Mouse (Mus musculus) intestine, embryonic 16.5 days (tissue): Measurements from ENCODE around the gene Ramp3. TPM values are rescaled to one million over a fixed set of nuclear protein-coding genes. Genes with fewer than 3 reads are reported as not detected.

Experiments
- ATAC-seq: fragments of 200-750 bp; cut with Nextera tagmentation; 2 replicates; pipeline ENCODE4 v1.8.0; 2017; ENCODE audit warnings: moderate TSS enrichment, moderate library complexity
- H3K27ac ChIP-seq: fragments of 300-500 bp; sonication (generic); 2 replicates; pipeline ENCODE4 v1.5.1; 2014; ENCODE audit warnings: mild to moderate bottlenecking, low read length
- H3K27me3 ChIP-seq: fragments of 300-500 bp; sonication (generic); replicated peaks from 2 replicates; pipeline ENCODE4 v1.6.1; 2014; ENCODE audit warnings: low read length, control low read depth, mixed read lengths; ENCODE audit not compliant: control insufficient read depth, insufficient read depth
- H3K36me3 ChIP-seq: fragments of 300-500 bp; sonication (generic); 2 replicates; pipeline ENCODE4 v1.6.1; 2014; ENCODE audit warnings: low read length, control low read depth; ENCODE audit not compliant: control insufficient read depth, insufficient read depth
- H3K4me1 ChIP-seq: fragments of 300-500 bp; sonication (generic); 2 replicates; pipeline ENCODE4 v1.6.1; 2014; ENCODE audit warnings: low read length, control low read depth, mixed read lengths; ENCODE audit not compliant: control insufficient read depth, insufficient read depth
- H3K4me2 ChIP-seq: fragments of 300-500 bp; sonication (generic); 2 replicates; pipeline ENCODE4 v1.6.1; 2014; ENCODE audit warnings: low read depth, low read length, control low read depth
- H3K4me3 ChIP-seq: fragments of 300-500 bp; sonication (generic); 2 replicates; pipeline ENCODE4 v1.5.1; 2014; ENCODE audit warnings: mild to moderate bottlenecking, low read length
- H3K9ac ChIP-seq: fragments of 300-500 bp; sonication (generic); 2 replicates; pipeline ENCODE4 v1.6.1; 2014; ENCODE audit warnings: low read depth, low read length
- H3K9me3 ChIP-seq: fragments of 300-500 bp; sonication (generic); 2 replicates; pipeline ENCODE4 v1.6.1; 2016; ENCODE audit warnings: low read length, control low read depth; ENCODE audit not compliant: control insufficient read depth
- WGBS: fragments of 180-500 bp; shearing (Covaris S2); extraction: QIAGEN DNeasy Blood & Tissue Kit; methylation state at CpG from one replicate; pipeline ENCODE4 v1.1.7; 2014; 5-methylcytosine and 5-hydroxymethylcytosine counted together
- polyA plus RNA-seq: library from polyadenylated mRNA; unstranded; fragments of >200 nt; fragmentation: Nextera tagmentation; extraction: Ambion mirVana; gene quantifications from 2 replicates; pipeline ENCODE4 v1.2.1, GENCODE M21; 2015

Ramp3 gene
- polyA plus RNA-seq, 1 experiment from 2014 or later = 4.6 TPM

DNA sequence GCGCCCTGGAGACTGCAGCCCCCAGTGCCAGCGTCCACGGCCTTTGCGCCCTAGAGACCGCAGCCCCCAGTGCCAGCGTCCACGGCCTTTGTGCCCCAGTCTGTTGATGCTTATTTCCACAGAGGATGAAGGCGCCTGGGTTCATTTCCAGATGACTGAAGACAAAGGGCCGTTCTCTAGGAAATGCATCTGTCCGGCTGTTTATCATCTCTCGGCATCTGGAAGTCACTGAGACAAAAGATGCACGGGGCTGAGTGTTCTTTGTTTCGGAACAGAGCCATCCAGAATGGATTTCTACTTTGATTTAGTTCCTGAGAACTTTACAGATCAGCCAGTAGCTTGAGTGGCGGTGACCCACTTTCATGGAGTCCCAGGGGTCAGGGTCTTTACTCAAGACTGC, 2.9 kb downstream of the Ramp3 start:
- WGBS = 71% methylated on average over 14 of the region's 14 CpGs
- no peak overlapping the region for H3K9ac ChIP-seq

DNA sequence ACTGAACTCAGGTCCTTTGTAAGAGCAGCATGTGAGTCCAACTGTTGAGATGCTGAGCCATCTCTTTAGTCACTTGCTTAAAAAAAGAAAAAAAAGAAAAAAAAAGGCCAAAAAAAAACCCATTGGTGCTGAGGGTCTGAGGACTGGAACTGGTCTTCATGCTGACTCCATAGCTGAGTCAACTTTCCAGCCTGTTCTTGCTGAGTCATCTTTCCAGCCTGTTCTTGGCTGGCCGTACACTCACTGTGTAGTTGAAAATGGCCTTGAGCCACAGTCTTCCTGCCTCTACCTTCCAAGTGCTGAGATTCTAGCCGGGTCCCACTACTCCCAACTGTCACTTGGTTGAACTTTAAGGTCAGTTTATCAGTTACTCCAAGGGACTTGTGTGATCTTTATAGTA, 8.3 kb downstream of the Ramp3 start:
- no peak for ATAC-seq
- H3K27ac ChIP-seq = no peak overlapping the region
- no peak overlapping the region for H3K4me2 ChIP-seq
- H3K9ac ChIP-seq = no peak overlapping the region
- H3K27me3 ChIP-seq = no peaks in the 10 kb centered on the region
- no peaks in the 10 kb centered on the region for H3K4me1 ChIP-seq
- WGBS = 79% methylated on average over 2 of the region's 2 CpGs
- no peaks in the 10 kb centered on the region for H3K9me3 ChIP-seq
- H3K4me3 ChIP-seq = no peak overlapping the region
- no peaks in the 10 kb centered on the region for H3K36me3 ChIP-seq

More for the DNA sequence above, 2.9 kb downstream of the Ramp3 start:
- no peaks in the 10 kb centered on the region for H3K27me3 ChIP-seq
- no peak overlapping the region for H3K4me2 ChIP-seq
- peaks cover 4% of the 10 kb centered on the region; the same call in 1 of the 2 replicates for H3K4me1 ChIP-seq
- no peak overlapping the region for H3K4me3 ChIP-seq
- no peaks in the 10 kb centered on the region for H3K9me3 ChIP-seq
- ATAC-seq = no peak
- H3K36me3 ChIP-seq = no peaks in the 10 kb centered on the region
- no peak overlapping the region for H3K27ac ChIP-seq

DNA sequence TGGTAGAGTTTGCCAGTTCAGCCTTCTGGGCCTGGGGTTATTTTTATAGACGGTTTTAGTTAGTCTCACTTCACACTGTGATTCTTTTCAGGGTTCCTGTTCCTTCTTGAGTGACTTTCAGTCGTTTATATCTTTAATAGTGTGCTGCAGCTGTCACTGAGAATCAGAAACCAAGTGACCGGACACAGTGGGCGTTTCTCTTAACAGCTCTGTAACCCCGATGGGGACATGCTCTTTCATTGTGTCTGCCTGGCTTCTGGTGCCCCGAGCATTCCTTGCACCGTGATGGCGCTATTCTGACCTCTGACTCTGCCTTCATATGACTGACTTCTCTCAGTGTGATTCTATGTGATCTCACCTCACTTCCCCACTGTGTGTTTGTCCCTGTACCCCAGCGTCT, 10.7 kb downstream of the Ramp3 start:
- Histone ChIP-seq H3K4me3 (no peak overlapping the region), H3K9ac (no peak overlapping the region), H3K27ac (no peak overlapping the region), H3K27me3 (no peaks in the 10 kb centered on the region), H3K9me3 (no peaks in the 10 kb centered on the region), H3K4me1 (no peaks in the 10 kb centered on the region), H3K4me2 (no peak overlapping the region), H3K36me3 (no peaks in the 10 kb centered on the region)
- no peak for ATAC-seq
- 59% methylated on average over 9 of the region's 9 CpGs for WGBS

DNA sequence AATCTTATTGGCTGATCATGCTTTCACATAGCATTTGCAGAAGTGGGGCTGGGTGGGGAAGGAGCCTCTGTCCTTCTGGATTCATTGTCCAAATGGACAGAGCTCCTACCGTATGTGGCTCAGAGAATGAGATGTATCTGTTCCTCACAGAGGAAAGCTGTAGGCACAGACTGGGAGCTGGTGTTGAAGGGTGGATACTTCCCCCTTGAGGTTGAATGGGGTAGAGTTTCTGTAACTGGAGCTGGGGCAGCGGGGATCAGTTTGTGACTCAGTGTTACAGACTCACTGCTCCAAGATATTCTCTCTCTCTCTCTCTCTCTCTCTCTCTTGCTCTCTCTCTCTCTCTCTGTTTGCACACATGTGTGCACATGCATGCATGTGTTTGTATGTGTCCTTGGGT, 11.7 kb downstream of the Ramp3 start:
- H3K9me3 ChIP-seq = no peaks in the 10 kb centered on the region
- H3K4me2 ChIP-seq = no peak overlapping the region
- 57% methylated on average over 2 of the region's 2 CpGs for WGBS
- ATAC-seq = no peak
- H3K4me3 ChIP-seq = no peak overlapping the region
- no peaks in the 10 kb centered on the region for H3K36me3 ChIP-seq
- H3K27me3 ChIP-seq = no peaks in the 10 kb centered on the region
- no peak overlapping the region for H3K27ac ChIP-seq
- no peak overlapping the region for H3K9ac ChIP-seq
- H3K4me1 ChIP-seq = no peaks in the 10 kb centered on the region

DNA sequence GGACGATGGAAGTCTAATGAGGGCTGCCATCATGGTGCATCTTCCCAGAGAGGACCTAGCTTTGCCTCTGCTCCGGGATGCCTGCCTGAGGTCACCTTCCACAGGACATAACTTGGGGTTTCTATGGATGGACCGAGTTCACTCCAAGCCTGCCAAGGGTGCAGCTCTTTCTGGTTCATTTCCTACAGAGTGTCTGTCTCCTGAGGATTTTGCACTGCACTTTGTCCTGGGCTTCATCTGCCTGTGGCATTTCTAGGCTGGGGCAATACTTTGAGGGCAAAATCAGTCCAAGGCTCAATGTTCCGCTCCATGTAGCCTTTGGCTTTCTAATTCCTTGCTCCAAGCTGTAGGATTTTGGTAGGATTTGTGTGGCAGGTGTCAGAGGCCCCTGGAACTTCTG, 12.5 kb downstream of the Ramp3 start:
- ATAC-seq = no peak
- Histone ChIP-seq H3K4me3 (no peak overlapping the region), H3K9me3 (no peaks in the 10 kb centered on the region), H3K27ac (no peak overlapping the region), H3K4me1 (no peaks in the 10 kb centered on the region), H3K27me3 (no peaks in the 10 kb centered on the region), H3K4me2 (no peak overlapping the region), H3K36me3 (no peaks in the 10 kb centered on the region), H3K9ac (no peak overlapping the region)
- WGBS = 84% methylated on average over 4 of the region's 4 CpGs

DNA sequence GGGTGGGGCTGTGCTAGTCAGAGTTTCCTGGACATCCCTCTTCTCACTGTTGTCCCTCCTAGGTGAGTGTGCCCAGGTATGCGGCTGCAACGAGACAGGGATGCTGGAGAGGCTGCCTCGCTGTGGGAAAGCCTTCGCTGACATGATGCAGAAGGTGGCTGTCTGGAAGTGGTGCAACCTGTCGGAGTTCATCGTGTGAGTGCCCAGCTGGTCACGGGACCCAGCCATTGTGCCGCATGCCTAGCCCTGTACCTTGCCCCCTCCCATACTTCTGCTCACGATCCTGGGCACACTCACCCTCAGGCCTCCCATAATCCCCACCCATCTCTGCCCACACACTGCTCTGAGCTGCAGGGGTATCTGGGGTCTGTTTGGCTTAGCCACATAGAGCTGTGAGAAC, 16.4 kb downstream of the Ramp3 start:
- 79% methylated on average over 9 of the region's 9 CpGs for WGBS
- Histone ChIP-seq H3K27me3 (no peaks in the 10 kb centered on the region), H3K4me1 (0 out of 2 replicates have a peak, but pooled peaks cover 3% of the 10 kb centered on the region), H3K27ac (no peak overlapping the region), H3K9ac (no peak overlapping the region), H3K4me3 (no peak overlapping the region), H3K4me2 (no peak overlapping the region), H3K9me3 (no peaks in the 10 kb centered on the region), H3K36me3 (no peaks in the 10 kb centered on the region)
- no peak for ATAC-seq

DNA sequence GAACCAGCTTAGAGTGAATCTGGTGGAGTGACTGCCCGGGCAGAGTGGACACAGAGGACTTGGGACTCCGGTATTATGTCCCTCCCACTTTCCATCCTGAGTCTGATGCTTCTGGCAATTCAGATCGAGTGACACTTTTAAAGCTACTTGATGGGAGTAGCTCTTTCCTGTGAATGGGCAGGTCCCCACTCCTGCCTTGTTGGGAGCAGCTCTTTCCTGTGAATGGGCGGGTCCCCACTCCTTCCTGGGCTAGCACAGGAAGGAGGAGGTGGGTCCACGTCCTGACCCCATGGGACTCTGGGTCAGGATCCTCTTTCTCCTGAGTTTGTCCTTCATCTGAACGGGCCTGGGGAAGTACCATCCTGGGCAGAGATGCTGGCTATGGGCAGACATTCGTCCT, 17.1 kb downstream of the Ramp3 start:
- no peaks in the 10 kb centered on the region for H3K27me3 ChIP-seq
- no peak overlapping the region for H3K9ac ChIP-seq
- no peak overlapping the region for H3K4me3 ChIP-seq
- H3K36me3 ChIP-seq = no peaks in the 10 kb centered on the region
- 57% methylated on average over 7 of the region's 7 CpGs for WGBS
- H3K4me1 ChIP-seq = peaks cover 5% of the 10 kb centered on the region
- no peaks in the 10 kb centered on the region for H3K9me3 ChIP-seq
- no peak for ATAC-seq
- H3K4me2 ChIP-seq = no peak overlapping the region
- no peak overlapping the region for H3K27ac ChIP-seq

DNA sequence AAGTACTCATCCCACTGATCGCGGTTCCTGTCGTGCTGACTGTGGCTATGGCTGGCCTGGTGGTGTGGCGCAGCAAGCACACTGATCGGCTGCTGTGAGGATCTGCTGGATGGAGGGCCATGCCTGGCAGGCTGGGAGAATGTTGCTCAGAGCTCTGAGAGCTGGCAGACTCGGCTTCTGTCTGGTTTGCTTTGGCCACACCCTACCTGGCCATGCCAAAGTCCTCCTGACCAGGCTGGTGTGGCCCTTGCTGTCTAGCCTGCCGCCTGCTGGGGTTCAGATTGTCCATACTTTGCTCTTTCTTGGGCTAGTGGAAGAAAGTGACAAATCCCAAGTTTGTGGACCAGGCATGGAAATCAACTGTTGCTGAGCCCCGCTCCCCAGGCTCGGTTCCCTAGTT, 18.3 kb downstream of the Ramp3 start:
- no peaks in the 10 kb centered on the region for H3K27me3 ChIP-seq
- no peak overlapping the region for H3K9ac ChIP-seq
- no peaks in the 10 kb centered on the region for H3K9me3 ChIP-seq
- no peak overlapping the region for H3K4me3 ChIP-seq
- no peak for ATAC-seq
- H3K4me1 ChIP-seq = peaks cover 7% of the 10 kb centered on the region
- H3K27ac ChIP-seq = no peak overlapping the region
- H3K36me3 ChIP-seq = no peaks in the 10 kb centered on the region
- no peak overlapping the region for H3K4me2 ChIP-seq
- WGBS = 86% methylated on average over 9 of the region's 9 CpGs

DNA sequence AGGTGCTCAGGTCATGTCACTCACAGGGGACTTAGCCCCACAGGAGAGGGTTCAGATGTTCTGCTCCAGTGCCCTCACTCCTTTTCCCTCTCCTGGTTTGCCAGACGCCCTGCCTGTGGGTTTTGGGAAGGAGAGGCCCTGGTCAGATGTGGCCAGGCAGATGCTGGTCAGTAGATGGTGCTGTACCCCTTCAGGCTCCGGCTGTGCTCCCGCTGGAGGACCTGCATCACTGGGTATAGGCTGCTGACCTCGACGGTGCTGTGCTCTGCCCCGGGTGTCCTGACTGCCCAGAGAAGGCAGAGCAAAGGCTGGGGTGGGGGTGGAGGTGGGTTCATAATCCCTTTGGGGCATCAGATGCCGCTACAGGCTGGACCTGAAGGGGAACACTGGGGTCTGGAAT, 19.2 kb downstream of the Ramp3 start:
- H3K9ac ChIP-seq = no peak overlapping the region
- 29% methylated on average over 7 of the region's 7 CpGs for WGBS
- H3K9me3 ChIP-seq = peaks cover 4% of the 10 kb centered on the region; the same call in 1 of the 2 replicates
- H3K4me3 ChIP-seq = no peak overlapping the region
- no peak for ATAC-seq
- no peak overlapping the region for H3K4me2 ChIP-seq
- H3K36me3 ChIP-seq = no peaks in the 10 kb centered on the region
- no peak overlapping the region for H3K27ac ChIP-seq
- peaks cover 7% of the 10 kb centered on the region for H3K4me1 ChIP-seq
- H3K27me3 ChIP-seq = no peaks in the 10 kb centered on the region

DNA sequence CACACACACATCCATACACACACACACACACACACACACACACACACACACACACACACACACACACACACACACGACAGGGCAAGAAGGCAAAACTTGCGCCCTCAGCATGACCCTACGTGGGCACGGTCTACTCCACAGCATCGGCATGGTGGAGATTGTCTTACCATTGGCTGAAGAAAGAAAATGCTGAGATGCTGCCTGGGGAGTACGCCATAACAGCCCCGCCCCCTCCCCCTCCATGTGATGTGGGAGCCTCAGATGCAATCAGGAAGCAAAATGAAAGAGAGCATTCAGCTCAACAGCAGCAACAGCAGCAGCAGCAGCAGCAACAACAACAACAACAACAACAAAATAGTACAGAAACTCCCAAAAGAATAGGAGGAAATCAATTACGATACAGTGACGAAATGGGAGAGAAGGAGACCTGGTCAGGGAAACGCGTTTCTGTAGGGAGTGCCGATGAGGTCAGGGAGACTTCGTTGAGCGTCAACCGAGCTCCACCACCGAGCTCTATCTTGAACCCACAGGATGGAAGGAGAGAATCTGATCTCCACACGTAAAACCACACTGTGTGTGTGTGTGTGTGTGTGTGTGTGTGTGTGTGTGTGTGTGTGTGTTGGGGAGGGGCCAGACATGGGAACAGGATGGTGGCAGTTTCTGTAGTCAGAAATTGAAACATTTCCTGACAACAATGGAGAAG, 21.5 kb downstream of the Ramp3 start:
- Histone ChIP-seq H3K36me3 (no peaks in the 10 kb centered on the region), H3K9ac (0 out of 2 replicates have a peak overlapping the region, but pooled peaks have one; percentile 11), H3K4me2 (peak overlapping the region; percentile 19; the same call in 1 of the 2 replicates), H3K4me1 (peaks cover 7% of the 10 kb centered on the region), H3K27me3 (no peaks in the 10 kb centered on the region), H3K9me3 (peaks cover 4% of the 10 kb centered on the region; the same call in 1 of the 2 replicates), H3K4me3 (no peak overlapping the region), H3K27ac (no peak overlapping the region)
- 77% methylated on average over 17 of the region's 17 CpGs for WGBS
- peak; percentile 34 for ATAC-seq
